Mouse (Mus musculus) forebrain, embryonic 11.5 days (tissue): ENCODE data around the gene Prss57. TPM values are rescaled to one million over a fixed set of nuclear protein-coding genes. Genes with fewer than 3 reads are reported as not detected.

Experiments
- ATAC-seq: fragments of 200-750 bp; cut with Nextera tagmentation; replicated peaks from 2 replicates; pipeline ENCODE4 v1.8.0; 2017; ENCODE audit warnings: moderate TSS enrichment; ENCODE audit not compliant: low FRiP score
- DNase-seq: peaks from one replicate; pipeline ENCODE4 v3.0.0-alpha.2; 2017; ENCODE audit warnings: low spot score
- H3K27ac ChIP-seq: fragments of 300-500 bp; sonication (generic); 2 replicates; pipeline ENCODE4 v1.5.1; 2014; ENCODE audit warnings: low read depth, low read length
- H3K27me3 ChIP-seq: fragments of 300-500 bp; sonication (generic); 2 replicates; pipeline ENCODE4 v1.6.1; 2014; ENCODE audit warnings: mild to moderate bottlenecking, low read length, mixed read lengths; ENCODE audit not compliant: control insufficient read depth, insufficient read depth
- H3K36me3 ChIP-seq: fragments of 300-500 bp; sonication (generic); 2 replicates; pipeline ENCODE4 v1.6.1; 2014; ENCODE audit warnings: mild to moderate bottlenecking, low read length, moderate library complexity, mixed read lengths; ENCODE audit not compliant: control insufficient read depth, insufficient read depth
- H3K4me1 ChIP-seq: fragments of 300-500 bp; sonication (generic); replicated peaks from 2 replicates; pipeline ENCODE4 v1.6.1; 2014; ENCODE audit warnings: low read length, mixed read lengths; ENCODE audit not compliant: control insufficient read depth, insufficient read depth
- H3K4me2 ChIP-seq: fragments of 300-500 bp; sonication (generic); 2 replicates; pipeline ENCODE4 v1.6.1; 2014; ENCODE audit warnings: low read depth, mild to moderate bottlenecking, low read length, moderate library complexity, mixed read lengths; ENCODE audit not compliant: severe bottlenecking
- H3K4me3 ChIP-seq: fragments of 300-500 bp; sonication (generic); 2 replicates; pipeline ENCODE4 v1.5.1; 2014; ENCODE audit warnings: low read depth, low read length
- H3K9ac ChIP-seq: fragments of 300-500 bp; sonication (generic); 2 replicates; pipeline ENCODE4 v1.6.1; 2014; ENCODE audit warnings: low read length
- H3K9me3 ChIP-seq: fragments of 300-500 bp; sonication (generic); 2 replicates; pipeline ENCODE4 v1.6.1; 2016; ENCODE audit warnings: low read length, mixed read lengths; ENCODE audit not compliant: control insufficient read depth
- WGBS: fragments of 180-500 bp; shearing (Covaris S2); extraction: QIAGEN DNeasy Blood & Tissue Kit; methylation state at CpG from one replicate; pipeline ENCODE4 v1.1.7; 2014; 5-methylcytosine and 5-hydroxymethylcytosine counted together
- polyA plus RNA-seq: library from polyadenylated mRNA; unstranded; fragments of >200 nt; fragmentation: Nextera tagmentation; extraction: Ambion mirVana; gene quantifications from 2 replicates; pipeline ENCODE4 v1.2.1, GENCODE M21; 2014

Gene Prss57
- polyA plus RNA-seq, 1 experiment from 2014 or later: not detected

GRCm38 (mm10) chr10:79815671-79816494, 25.1 kb upstream of the Prss57 start:
- Histone ChIP-seq H3K9ac (no peak overlapping the region), H3K4me3 (no peak overlapping the region), H3K27me3 (no peaks in the 10 kb centered on the region), H3K4me1 (no peaks in the 10 kb centered on the region), H3K9me3 (no peaks in the 10 kb centered on the region), H3K36me3 (peaks cover 13% of the 10 kb centered on the region), H3K27ac (no peak overlapping the region), H3K4me2 (no peak overlapping the region)
- ATAC-seq (no peak), DNase-seq (no peak)
- WGBS: 91% methylated on average over 12 of the region's 12 CpGs

- DNase-seq (no peak), ATAC-seq (no peak)
- Histone ChIP-seq H3K36me3 (peaks cover 19% of the 10 kb centered on the region), H3K4me2 (no peak overlapping the region), H3K4me1 (no peaks in the 10 kb centered on the region), H3K9ac (no peak overlapping the region), H3K9me3 (no peaks in the 10 kb centered on the region), H3K27ac (no peak overlapping the region), H3K27me3 (no peaks in the 10 kb centered on the region), H3K4me3 (no peak overlapping the region)
- WGBS: 86% methylated on average over 5 of the region's 5 CpGs
Measured at GRCm38 (mm10) chr10:79814271-79814842, 23.6 kb upstream of the Prss57 start.

GRCm38 (mm10) chr10:79811736-79812637, 21.2 kb upstream of the Prss57 start:
- no peak overlapping the region for H3K9ac ChIP-seq
- H3K4me3 ChIP-seq: no peak overlapping the region
- H3K27ac ChIP-seq: no peak overlapping the region
- no peaks in the 10 kb centered on the region for H3K27me3 ChIP-seq
- DNase-seq (peak; percentile 93), ATAC-seq (peak; percentile 65)
- H3K36me3 ChIP-seq: peaks cover 13% of the 10 kb centered on the region
- H3K9me3 ChIP-seq: no peaks in the 10 kb centered on the region
- no peaks in the 10 kb centered on the region for H3K4me1 ChIP-seq
- 32% methylated on average over 15 of the region's 15 CpGs for WGBS
- H3K4me2 ChIP-seq: no peak overlapping the region

GRCm38 (mm10) chr10:79808728-79809127, 18.0 kb upstream of the Prss57 start:
- Histone ChIP-seq H3K36me3 (peaks cover 7% of the 10 kb centered on the region), H3K4me3 (no peak overlapping the region), H3K27me3 (no peaks in the 10 kb centered on the region), H3K4me2 (no peak overlapping the region), H3K4me1 (peaks cover 10% of the 10 kb centered on the region), H3K9me3 (no peaks in the 10 kb centered on the region), H3K9ac (no peak overlapping the region), H3K27ac (no peak overlapping the region)
- 92% methylated on average over 11 of the region's 11 CpGs for WGBS
- no peak for DNase-seq
- ATAC-seq: no peak

- 77% methylated on average over 11 of the region's 11 CpGs for WGBS
- Histone ChIP-seq H3K4me3 (no peak overlapping the region), H3K9me3 (no peaks in the 10 kb centered on the region), H3K27me3 (no peaks in the 10 kb centered on the region), H3K4me1 (peaks cover 15% of the 10 kb centered on the region), H3K36me3 (peaks cover 7% of the 10 kb centered on the region), H3K9ac (no peak overlapping the region), H3K4me2 (no peak overlapping the region), H3K27ac (peak overlapping the region; percentile 39; the same call in 1 of the 2 replicates)
- no peak for ATAC-seq
- DNase-seq: peak; percentile 53
Measured at GRCm38 (mm10) chr10:79807826-79808225, 17.1 kb upstream of the Prss57 start.

- DNase-seq: no peak
- peaks cover 24% of the 10 kb centered on the region for H3K4me1 ChIP-seq
- no peak for ATAC-seq
- peaks cover 7% of the 10 kb centered on the region for H3K36me3 ChIP-seq
- 76% methylated on average over 10 of the region's 10 CpGs for WGBS
- no peak overlapping the region for H3K9ac ChIP-seq
- H3K4me2 ChIP-seq: no peak overlapping the region
- no peak overlapping the region for H3K4me3 ChIP-seq
- H3K27me3 ChIP-seq: no peaks in the 10 kb centered on the region
- no peaks in the 10 kb centered on the region for H3K9me3 ChIP-seq
- H3K27ac ChIP-seq: no peak overlapping the region
Measured at GRCm38 (mm10) chr10:79806972-79807371, 16.2 kb upstream of the Prss57 start.

GRCm38 (mm10) chr10:79806331-79806730, 15.6 kb upstream of the Prss57 start:
- Histone ChIP-seq H3K9me3 (no peaks in the 10 kb centered on the region), H3K9ac (no peak overlapping the region), H3K27ac (no peak overlapping the region), H3K27me3 (no peaks in the 10 kb centered on the region), H3K4me2 (no peak overlapping the region), H3K36me3 (peaks cover 7% of the 10 kb centered on the region), H3K4me3 (no peak overlapping the region), H3K4me1 (peaks cover 26% of the 10 kb centered on the region)
- DNase-seq (no peak), ATAC-seq (no peak)
- WGBS: 87% methylated on average over 9 of the region's 9 CpGs

- Histone ChIP-seq H3K27me3 (no peaks in the 10 kb centered on the region), H3K4me2 (no peak overlapping the region), H3K27ac (no peak overlapping the region), H3K4me1 (peaks cover 26% of the 10 kb centered on the region), H3K36me3 (peaks cover 3% of the 10 kb centered on the region), H3K9me3 (no peaks in the 10 kb centered on the region), H3K9ac (no peak overlapping the region), H3K4me3 (no peak overlapping the region)
- no peak for ATAC-seq
- no peak for DNase-seq
- 82% methylated on average over 11 of the region's 11 CpGs for WGBS
Measured at GRCm38 (mm10) chr10:79805636-79806035, 14.9 kb upstream of the Prss57 start.
